Mouse (Mus musculus) layer of hippocampus, adult 2 months (tissue): ENCODE results near the gene A430005L14Rik. TPM values are rescaled to one million over a fixed set of nuclear protein-coding genes. Genes with fewer than 3 reads are reported as not detected.

Source experiments
- DNase-seq, 2 experiments: peaks; one replicate each; pipeline ENCODE4 v3.0.0; 2022; ENCODE audit warnings: low spot score in 2 of 2
- H3K27ac ChIP-seq: fragments of 200-600 bp; 2 replicates; pipeline ENCODE4 v1.8.1; 2022
- H3K4me3 ChIP-seq: fragments of 200-600 bp; 2 replicates; pipeline ENCODE4 v1.8.1; 2022; ENCODE audit warnings: mild to moderate bottlenecking
- CTCF ChIP-seq: fragments of 200-600 bp; conservative IDR thresholded peaks from 2 replicates; pipeline ENCODE4 v1.8.1; 2022; ENCODE audit warnings: antibody characterized with exemption, mild to moderate bottlenecking, moderate library complexity
- total RNA-seq, 2 experiments: library from RNA; stranded (reverse); gene quantifications; 2 replicates each; pipeline ENCODE4 v1.2.3; 2021

Gene A430005L14Rik
- total RNA-seq, 2 experiments from 2014 or later: 25.5 to 28.8 TPM

DNA sequence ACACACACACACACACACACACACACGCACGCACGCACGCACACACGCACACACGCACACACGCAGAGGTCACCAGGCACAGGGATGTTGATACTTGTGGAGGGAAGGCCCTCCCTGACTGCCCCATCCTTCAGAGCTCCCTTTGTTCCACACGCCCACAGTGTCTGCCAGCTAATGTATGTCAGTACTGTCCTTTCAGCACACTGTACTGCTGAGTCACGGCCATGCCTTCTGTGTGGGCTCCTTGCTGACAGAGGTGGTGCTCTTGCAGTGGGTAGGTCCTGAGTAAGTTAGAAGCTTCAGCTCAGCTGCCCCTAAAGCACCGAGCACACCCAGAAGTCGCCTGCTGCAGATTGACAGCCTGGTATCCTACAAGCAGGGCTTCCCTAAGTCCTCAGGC lies 23.4 kb downstream of the A430005L14Rik start:
- DNase-seq: no peak
- Histone ChIP-seq H3K27ac (peak overlapping the region; percentile 67; the same call in 1 of the 2 replicates), H3K4me3 (no peak overlapping the region)
- TF ChIP-seq CTCF: no peak

GRCm38 (mm10) chr4:153992715-153993114 lies 35.7 kb downstream of the A430005L14Rik start:
- H3K4me3 ChIP-seq: no peak overlapping the region
- no peak for DNase-seq
- TF ChIP-seq CTCF: no peak
- H3K27ac ChIP-seq: no peak overlapping the region

DNA sequence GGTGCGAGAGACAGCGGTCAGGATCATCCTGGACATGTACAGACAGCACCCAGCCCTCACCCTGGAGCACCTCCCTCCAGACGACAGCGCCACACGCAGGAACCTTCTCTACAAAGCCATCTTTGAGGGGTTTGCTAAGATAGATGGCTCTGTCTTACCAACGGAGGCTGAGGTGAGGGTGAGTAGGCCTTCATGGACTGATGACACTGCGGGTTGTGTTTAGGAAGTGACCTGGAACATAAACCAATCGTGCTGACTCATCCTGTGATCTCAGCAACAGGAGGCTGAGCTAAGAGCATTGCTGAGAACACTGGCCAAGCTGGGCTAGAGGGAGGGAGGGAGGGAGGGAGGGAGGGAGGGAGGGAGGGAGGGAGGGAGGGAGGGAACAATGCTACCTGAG lies 36.5 kb downstream of the A430005L14Rik start:
- H3K27ac ChIP-seq: no peak overlapping the region
- no peak overlapping the region for H3K4me3 ChIP-seq
- DNase-seq: no peak
- TF ChIP-seq CTCF: no peak

DNA sequence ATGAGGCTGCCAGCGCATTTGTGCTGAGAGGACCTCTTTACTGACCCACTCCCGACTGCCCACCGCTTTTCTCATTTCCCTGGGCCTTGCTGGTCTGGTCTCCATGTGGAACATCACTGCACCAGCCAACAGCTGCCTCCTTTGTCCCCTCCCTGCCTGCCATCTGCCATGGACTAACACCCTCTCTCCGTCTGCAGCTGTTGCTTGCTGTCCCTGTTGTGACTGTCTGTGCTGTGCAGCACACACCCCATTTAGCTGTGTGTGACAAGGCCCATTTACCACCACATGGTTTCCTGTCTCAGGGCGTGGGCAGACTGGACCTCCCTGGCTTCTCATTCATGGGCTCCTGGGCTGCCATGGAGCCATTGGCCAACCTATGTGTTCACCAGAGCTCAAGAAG lies 48.5 kb downstream of the A430005L14Rik start:
- DNase-seq: no peak
- H3K27ac ChIP-seq: no peak overlapping the region
- no peak overlapping the region for H3K4me3 ChIP-seq
- TF ChIP-seq CTCF: no peak

DNA sequence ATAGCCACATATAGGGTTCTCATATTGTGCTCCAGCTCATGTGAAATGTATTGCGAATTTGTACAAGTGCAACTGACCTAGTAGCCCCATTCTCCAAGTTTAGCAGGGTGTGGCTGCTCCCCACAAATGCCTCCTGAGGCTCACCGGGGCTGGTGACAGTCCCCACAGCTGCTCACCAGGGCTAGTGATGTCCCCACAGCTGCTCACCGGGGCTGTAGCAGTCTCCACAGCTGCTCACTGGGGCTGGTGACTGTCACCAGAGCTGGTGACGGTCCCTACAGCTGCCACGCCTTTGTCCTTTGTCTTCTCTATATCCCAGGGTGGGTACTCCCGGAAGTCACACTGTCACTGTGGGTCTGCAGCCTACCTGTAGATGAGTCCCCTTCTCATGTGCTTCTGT lies 49.2 kb downstream of the A430005L14Rik start:
- no peak overlapping the region for H3K27ac ChIP-seq
- DNase-seq: no peak
- no peak for TF ChIP-seq CTCF
- H3K4me3 ChIP-seq: no peak overlapping the region

DNA sequence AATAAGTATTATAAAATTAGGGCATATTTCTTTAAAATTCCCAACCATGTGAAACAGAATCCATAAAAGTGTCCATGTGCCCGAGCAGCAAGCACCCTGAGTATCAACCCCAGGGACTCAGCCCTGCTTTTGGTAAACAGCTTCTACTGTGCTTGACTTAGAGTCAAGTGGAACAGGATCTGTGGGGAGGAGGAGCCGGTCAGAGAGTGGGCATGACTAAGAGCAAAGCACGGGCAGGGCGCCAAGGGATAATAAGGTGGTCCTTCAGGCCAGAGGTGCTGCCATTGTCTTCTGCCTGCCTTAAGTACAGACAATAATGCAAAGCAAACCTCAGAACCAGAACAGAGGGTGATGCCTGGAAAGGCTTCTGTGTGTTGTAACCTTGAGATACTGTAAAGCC lies 50.7 kb downstream of the A430005L14Rik start:
- H3K27ac ChIP-seq: no peak overlapping the region
- H3K4me3 ChIP-seq: no peak overlapping the region
- no peak for TF ChIP-seq CTCF
- no peak for DNase-seq

DNA sequence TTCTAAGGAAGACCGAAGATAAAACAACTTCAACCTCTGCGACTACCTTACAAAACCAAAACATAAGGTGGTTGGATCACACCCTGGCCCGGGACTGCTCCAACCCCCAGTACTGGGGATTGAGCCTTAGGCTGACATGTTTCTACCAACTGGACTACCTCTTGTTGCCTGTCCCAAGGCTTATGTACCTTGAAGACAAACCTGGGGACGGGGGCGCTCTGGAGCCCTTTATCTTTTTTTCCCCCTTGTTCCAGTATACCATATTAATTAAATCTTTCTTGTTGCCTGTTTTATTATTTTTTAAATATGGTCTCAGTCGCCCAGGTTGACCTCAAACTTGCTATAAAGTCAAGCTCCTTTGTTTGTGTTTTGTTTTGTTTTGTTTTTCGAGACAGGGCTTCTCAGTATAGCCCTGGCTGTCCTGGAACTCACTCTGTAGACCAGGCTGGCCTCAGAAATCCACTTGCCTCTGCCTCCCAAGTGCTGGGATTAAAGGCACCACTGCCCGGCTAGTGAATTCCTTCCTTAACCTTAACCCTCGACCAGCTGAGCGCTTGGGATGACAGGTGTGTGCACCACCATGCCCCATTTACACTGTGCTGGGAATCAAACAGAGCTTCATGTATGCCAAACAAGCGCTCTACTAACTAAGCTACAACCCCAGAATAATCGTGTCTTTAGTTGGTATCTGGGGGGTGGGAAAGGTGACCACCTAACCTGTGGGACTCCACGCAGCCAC lies 54.0 kb downstream of the A430005L14Rik start:
- no peak for DNase-seq
- Histone ChIP-seq H3K4me3 (peak overlapping the region; percentile 93), H3K27ac (peak overlapping the region; percentile 92)
- TF ChIP-seq CTCF: no peak

Other genes starting within 250 kb of the A430005L14Rik start
- 10 to 100 TPM; 17.2 to 18.3 TPM for gene Dffb, start 17.9 kb downstream of the A430005L14Rik start, total RNA-seq
- gene Cep104, start 18.0 kb downstream of the A430005L14Rik start, total RNA-seq: 10 to 100 TPM; 31.6 to 34.8 TPM
- gene Lrrc47, start 54.5 kb downstream of the A430005L14Rik start, total RNA-seq: 10 to 100 TPM; 65.4 to 70.3 TPM
- 1 to 10 TPM; 6.3 to 7.8 TPM for gene Smim1, start 69.0 kb downstream of the A430005L14Rik start, total RNA-seq
- gene Ccdc27, start 85.4 kb downstream of the A430005L14Rik start, total RNA-seq: 1 to 10 TPM; 1.2 to 1.4 TPM
- 1 to 10 TPM; 3.3 to 3.6 TPM for gene Trp73, start 183.0 kb downstream of the A430005L14Rik start, total RNA-seq
- gene Wrap73, start 185.1 kb downstream of the A430005L14Rik start, total RNA-seq: 10 to 100 TPM; 32.4 to 33.3 TPM
- 100 to 1,000 TPM; 171 to 177 TPM for gene Tprgl, start 203.4 kb downstream of the A430005L14Rik start, total RNA-seq
- 1 to 10 TPM; 3.9 to 5.5 TPM for gene Megf6, start 213.5 kb downstream of the A430005L14Rik start, total RNA-seq